Mouse (Mus musculus) adrenal gland, postnatal 25 days (tissue): ENCODE measurements around the gene Zfp653. TPM values are rescaled to one million over a fixed set of nuclear protein-coding genes. Genes with fewer than 3 reads are reported as not detected.

Source experiments
- DNase-seq: peaks from one replicate; pipeline ENCODE4 v3.0.0; 2021; ENCODE audit warnings: mixed read lengths
- total RNA-seq: library from RNA; stranded (reverse); gene quantifications from 2 replicates; pipeline ENCODE4 v1.2.3, GENCODE M21; 2021

The Zfp653 gene
- total RNA-seq, 1 experiment from 2014 or later, result 12.4 TPM

GRCm38 (mm10) chr9:22069881-22070553 is 1.2 kb downstream of the Zfp653 start:
- no peak for DNase-seq

- DNase-seq, result no peak
Measured at GRCm38 (mm10) chr9:22067195-22067594, 4.0 kb downstream of the Zfp653 start.

- DNase-seq, result peak; percentile 77
Measured at GRCm38 (mm10) chr9:22066433-22066832, 4.7 kb downstream of the Zfp653 start.

GRCm38 (mm10) chr9:22065642-22066041 is 5.5 kb downstream of the Zfp653 start:
- DNase-seq, result no peak

- no peak for DNase-seq
Measured at GRCm38 (mm10) chr9:22064341-22064740, 6.8 kb downstream of the Zfp653 start.

GRCm38 (mm10) chr9:22061339-22061738 is 9.8 kb downstream of the Zfp653 start:
- DNase-seq, result no peak

GRCm38 (mm10) chr9:22058011-22058424 is 13.2 kb downstream of the Zfp653 start:
- peak; percentile 29 for DNase-seq

- DNase-seq, result no peak
Measured at GRCm38 (mm10) chr9:22057031-22057517, 14.1 kb downstream of the Zfp653 start.

- no peak for DNase-seq
Measured at GRCm38 (mm10) chr9:22056303-22056910, 14.8 kb downstream of the Zfp653 start.

GRCm38 (mm10) chr9:22055713-22056112 is 15.5 kb downstream of the Zfp653 start:
- no peak for DNase-seq

GRCm38 (mm10) chr9:22054411-22055076 is 16.6 kb downstream of the Zfp653 start:
- peak; percentile 78 for DNase-seq

GRCm38 (mm10) chr9:22053657-22054056 is 17.5 kb downstream of the Zfp653 start:
- no peak for DNase-seq

GRCm38 (mm10) chr9:22051958-22052254 is 19.3 kb downstream of the Zfp653 start, which contains the start of gene Elavl3:
TSS of gene Elavl3 (minus strand) at chr9:22052023.
- DNase-seq, result peak; percentile 47

- DNase-seq, result no peak
Measured at GRCm38 (mm10) chr9:22051161-22051957, 19.8 kb downstream of the Zfp653 start.

GRCm38 (mm10) chr9:22050351-22050889 is 20.8 kb downstream of the Zfp653 start:
- DNase-seq, result peak; percentile 67

- DNase-seq, result no peak
Measured at GRCm38 (mm10) chr9:22049721-22050270, 21.4 kb downstream of the Zfp653 start.

- no peak for DNase-seq
Measured at GRCm38 (mm10) chr9:22049315-22049714, 21.9 kb downstream of the Zfp653 start.

- no peak for DNase-seq
Measured at GRCm38 (mm10) chr9:22047329-22047728, 23.8 kb downstream of the Zfp653 start.

GRCm38 (mm10) chr9:22041832-22042231 is 29.3 kb downstream of the Zfp653 start:
- no peak for DNase-seq

GRCm38 (mm10) chr9:22037826-22038225 is 33.4 kb downstream of the Zfp653 start:
- no peak for DNase-seq

GRCm38 (mm10) chr9:22035300-22036044 is 35.7 kb downstream of the Zfp653 start:
- DNase-seq, result no peak
